In the genomic region with DNA sequence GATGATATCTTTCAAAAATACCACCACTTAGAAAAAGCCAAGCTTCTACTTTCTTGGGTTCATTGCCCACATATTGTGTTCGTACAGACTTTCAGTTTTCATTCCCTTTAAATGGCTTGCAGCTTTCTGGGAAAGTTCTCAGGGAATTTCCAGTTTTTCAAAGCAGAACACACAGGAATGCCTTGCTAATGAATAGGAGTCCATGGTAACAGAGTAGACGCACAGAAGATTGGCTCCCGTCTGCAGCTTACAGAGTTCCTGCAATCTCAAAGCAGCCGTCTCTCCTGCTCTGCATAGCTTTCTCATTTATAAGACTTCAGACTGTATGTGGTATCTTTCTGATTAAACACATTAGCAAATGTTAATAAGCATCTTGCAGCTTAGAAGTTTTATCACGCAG, we compare ENCODE assay signal across 19 mouse cellular contexts. TPM values are rescaled to one million over a fixed set of nuclear protein-coding genes. Genes with fewer than 3 reads are reported as not detected.
DNase-seq lines count a peak whose midpoint lies in the region; ATAC-seq lines count a peak whose summit lies in the region.
"Had no signal": no experiment of that assay in that cellular context is flagged by ENCODE, and none has a peak within 500 bp of the region (broad histone marks: within the 10 kb centered on the region; RNA-seq: fewer than 3 reads in every experiment).

No protein-coding gene starts in this region.

- no peaks in the 10 kb centered on the region for H3K27me3 ChIP-seq in forebrain, embryonic 14.5 days (replicated peaks; ENCODE audit: control insufficient read depth, insufficient read depth, low read length)
- H3K27me3 ChIP-seq in midbrain, embryonic 12.5 days, result no peaks in the 10 kb centered on the region
- no peaks in the 10 kb centered on the region for H3K27me3 ChIP-seq in heart, embryonic 12.5 days (replicated peaks)
- H3K27me3 ChIP-seq: Patski had no signal

- no peak for DNase-seq in frontal cortex, postnatal 25 days (ENCODE audit: low spot score in 2 of 2)
- DNase-seq in NIH3T3 (ENCODE audit: low read depth), result peak; percentile 56
- DNase-seq in forebrain, embryonic 14.5 days (ENCODE audit: low spot score), result peak; percentile 73
- DNase-seq in urinary bladder, adult 18-20 months (ENCODE audit: low spot score in 2 of 2), result no peak
- DNase-seq in cerebellum, adult 9-11 months, result no peak
- DNase-seq: adrenal gland, postnatal 36 days; cerebellum, postnatal 10 days; kidney, adult 18-20 months; kidney, postnatal 14 days; retina, postnatal 1 day; thymus, adult 18-20 months had no signal

- H3K4me2 ChIP-seq in forebrain, embryonic 14.5 days (ENCODE audit: low read length), result no peak overlapping the region
- H3K4me2 ChIP-seq in midbrain, embryonic 12.5 days (replicated peaks), result no peak overlapping the region
- H3K4me2 ChIP-seq in heart, embryonic 12.5 days, result no peak overlapping the region

- no peak overlapping the region for H3K9ac ChIP-seq in forebrain, embryonic 14.5 days (ENCODE audit: low read length)
- H3K9ac ChIP-seq in midbrain, embryonic 12.5 days (replicated peaks), result no peak overlapping the region
- H3K9ac ChIP-seq in heart, embryonic 12.5 days, result no peak overlapping the region
- H3K9ac ChIP-seq: liver, embryonic 14.5 days had no signal

- peak; percentile 59; the same call in 1 of the 2 replicates for ATAC-seq in frontal cortex, adult (ENCODE audit: low TSS enrichment)
- ATAC-seq in forebrain, embryonic 14.5 days, result peak; percentile 74
- ATAC-seq in midbrain, embryonic 12.5 days (ENCODE audit: low FRiP score, low read depth), result 0 out of 2 replicates have a peak, but pooled peaks have one; percentile 56
- ATAC-seq in heart, embryonic 12.5 days (ENCODE audit: insufficient number of reproducible peaks, low FRiP score), result no peak
- ATAC-seq: activated CD4-positive, CD25-positive, alpha-beta regulatory T cell, adult 4 months; Patski had no signal

- no peak overlapping the region for H3K27ac ChIP-seq in forebrain, embryonic 14.5 days (ENCODE audit: low read depth, low read length)
- no peak overlapping the region; the same call in 1 of the 2 replicates for H3K27ac ChIP-seq in midbrain, embryonic 12.5 days (replicated peaks)
- H3K27ac ChIP-seq in heart, embryonic 12.5 days (ENCODE audit: poor library complexity, severe bottlenecking), result no peak overlapping the region
- H3K27ac ChIP-seq: left cerebral cortex, adult 2 months; liver, embryonic 14.5 days had no signal

- no peaks in the 10 kb centered on the region for H3K9me3 ChIP-seq in forebrain, embryonic 14.5 days (replicated peaks; ENCODE audit: control insufficient read depth, low read length)
- H3K9me3 ChIP-seq in midbrain, embryonic 12.5 days, result no peaks in the 10 kb centered on the region
- no peaks in the 10 kb centered on the region for H3K9me3 ChIP-seq in heart, embryonic 12.5 days (replicated peaks)

- H3K4me1 ChIP-seq in forebrain, embryonic 14.5 days (ENCODE audit: control insufficient read depth, insufficient read depth, low read length), result 0 out of 2 replicates have a peak, but pooled peaks cover 3% of the 10 kb centered on the region
- H3K4me1 ChIP-seq in midbrain, embryonic 12.5 days, result 0 out of 2 replicates have a peak, but pooled peaks cover 9% of the 10 kb centered on the region
- no peaks in the 10 kb centered on the region for H3K4me1 ChIP-seq in heart, embryonic 12.5 days (replicated peaks)

- no peak overlapping the region for H3K4me3 ChIP-seq in forebrain, embryonic 14.5 days (ENCODE audit: low read depth, low read length)
- no peak overlapping the region for H3K4me3 ChIP-seq in midbrain, embryonic 12.5 days
- no peak overlapping the region for H3K4me3 ChIP-seq in heart, embryonic 12.5 days
- H3K4me3 ChIP-seq: left cerebral cortex, adult 2 months; myocyte had no signal

- WGBS in forebrain, embryonic 14.5 days, result 15% methylated on average over 5 of the region's 5 CpGs
- WGBS in midbrain, embryonic 12.5 days, result 35% methylated on average over 5 of the region's 5 CpGs
- 51% methylated on average over 5 of the region's 5 CpGs for WGBS in heart, embryonic 12.5 days

- H3K36me3 ChIP-seq in forebrain, embryonic 14.5 days (ENCODE audit: control insufficient read depth, insufficient read depth, low read length), result no peaks in the 10 kb centered on the region
- H3K36me3 ChIP-seq in midbrain, embryonic 12.5 days, result no peaks in the 10 kb centered on the region
- H3K36me3 ChIP-seq in heart, embryonic 12.5 days, result no peaks in the 10 kb centered on the region

RNA-seq across cellular contexts. Expression of a gene that starts 39.8 kb away (rescaled TPM):
- polyA plus RNA-seq in forebrain, embryonic 14.5 days (2014; fragmentation: Nextera tagmentation; extraction: Ambion mirVana), result 29.9 and 31.4 TPM in 2 replicates
- polyA plus RNA-seq in midbrain, embryonic 12.5 days (2016; fragmentation: Nextera tagmentation; extraction: Ambion mirVana), result 24.8 and 25.7 TPM in 2 replicates
- polyA plus RNA-seq in heart, embryonic 12.5 days (2016; fragmentation: Nextera tagmentation; extraction: Ambion mirVana), result 25.4 and 26.5 TPM in 2 replicates

RNA-seq across cellular contexts. Expression of a gene that starts 39.8 kb away (rescaled TPM):
- 22.2 and 23.1 TPM in 2 replicates for polyA plus RNA-seq in forebrain, embryonic 14.5 days (2014; fragmentation: Nextera tagmentation; extraction: Ambion mirVana)
- polyA plus RNA-seq in midbrain, embryonic 12.5 days (2016; fragmentation: Nextera tagmentation; extraction: Ambion mirVana), result 16.8 and 23.5 TPM in 2 replicates
- polyA plus RNA-seq in heart, embryonic 12.5 days (2016; fragmentation: Nextera tagmentation; extraction: Ambion mirVana), result 19.9 and 21.3 TPM in 2 replicates

Comparison
In these comparisons a context has a peak if more than half of its experiments do, and no peak if none do; other contexts are left out.
1. DNase-seq: peak in NIH3T3 (single experiment) and forebrain, embryonic 14.5 days (single experiment); none in frontal cortex, postnatal 25 days (0 of 2), urinary bladder, adult 18-20 months (0 of 2) and cerebellum, adult 9-11 months (single experiment).